Mouse (Mus musculus) embryo, embryonic 10.5 days (tissue): ENCODE data around the gene Ly6g5b.
A peak's percentile ranks its signal among the peaks of the same experiment; 100 is the strongest.
"Not testable (repeated sequence)": the region's sequence is repeated elsewhere in the genome, so short reads cannot be mapped to it uniquely, and the experiment has no call there.

ENCODE experiments used
- DNase-seq: peaks from one replicate; pipeline ENCODE4 v3.0.0-alpha.2; 2015; ENCODE audit warnings: low spot score

Gene Ly6g5b

GRCm38 (mm10) chr17:35139269-35139668, 24.0 kb upstream of the Ly6g5b start:
- no peak for DNase-seq

GRCm38 (mm10) chr17:35135591-35136320, 20.5 kb upstream of the Ly6g5b start:
- DNase-seq, result no peak

- DNase-seq, result peak; percentile 97
Measured at GRCm38 (mm10) chr17:35134801-35135590, 19.8 kb upstream of the Ly6g5b start, which contains the start of gene Bag6. Gene Bag6, plus strand, starts transcription at chr17:35135178.

- no peak for DNase-seq
Measured at GRCm38 (mm10) chr17:35133517-35133916, 18.3 kb upstream of the Ly6g5b start.

GRCm38 (mm10) chr17:35132174-35132560, 16.9 kb upstream of the Ly6g5b start:
- DNase-seq, result no peak

GRCm38 (mm10) chr17:35131500-35132173, 16.4 kb upstream of the Ly6g5b start, which contains the start of gene Apom:
Gene Apom, minus strand, starts transcription at chr17:35132050.
- DNase-seq, result no peak

- no peak for DNase-seq
Measured at GRCm38 (mm10) chr17:35131038-35131437, 15.8 kb upstream of the Ly6g5b start.

GRCm38 (mm10) chr17:35128996-35129395, 13.8 kb upstream of the Ly6g5b start:
- DNase-seq, result no peak

- no peak for DNase-seq
Measured at GRCm38 (mm10) chr17:35127017-35127416, 11.8 kb upstream of the Ly6g5b start.

- peak; percentile 82 for DNase-seq
Measured at GRCm38 (mm10) chr17:35126206-35126611, 11.0 kb upstream of the Ly6g5b start, which contains the start of gene D17H6S53E. Gene D17H6S53E, plus strand, starts transcription at chr17:35126373.

GRCm38 (mm10) chr17:35125578-35125977, 10.3 kb upstream of the Ly6g5b start:
- no peak for DNase-seq

- DNase-seq, result no peak
Measured at GRCm38 (mm10) chr17:35125081-35125480, 9.9 kb upstream of the Ly6g5b start.

GRCm38 (mm10) chr17:35124261-35124896, 9.2 kb upstream of the Ly6g5b start:
- DNase-seq, result not testable (repeated sequence)

- not testable (repeated sequence) for DNase-seq
Measured at GRCm38 (mm10) chr17:35123287-35123686, 8.1 kb upstream of the Ly6g5b start.

- DNase-seq, result peak; percentile 79
Measured at GRCm38 (mm10) chr17:35121871-35122303, 6.7 kb upstream of the Ly6g5b start, which contains the start of gene Csnk2b. Gene Csnk2b, minus strand, starts transcription at chr17:35122053.

GRCm38 (mm10) chr17:35121143-35121799, 6.0 kb upstream of the Ly6g5b start, which contains the start of gene Gpank1:
Gene Gpank1, plus strand, starts transcription at chr17:35121455.
- DNase-seq, result peak; percentile 99

GRCm38 (mm10) chr17:35120745-35121142, 5.5 kb upstream of the Ly6g5b start:
- DNase-seq, result peak; percentile 9

- no peak for DNase-seq
Measured at GRCm38 (mm10) chr17:35111774-35112173, 3.5 kb downstream of the Ly6g5b start.

GRCm38 (mm10) chr17:35108097-35108496, 7.1 kb downstream of the Ly6g5b start, which contains the start of gene Ly6g5c:
Gene Ly6g5c, plus strand, starts transcription at chr17:35108279.
- DNase-seq, result no peak

GRCm38 (mm10) chr17:35106522-35106921, 8.7 kb downstream of the Ly6g5b start:
- DNase-seq, result no peak
